Mouse (Mus musculus) heart, postnatal 0 days (tissue): ENCODE results near the gene Rabep2. TPM values are rescaled to one million over a fixed set of nuclear protein-coding genes. Genes with fewer than 3 reads are reported as not detected.
A peak's percentile ranks its signal among the peaks of the same experiment; 100 is the strongest.

ENCODE experiments used
- ATAC-seq: fragments of 200-750 bp; cut with Nextera tagmentation; 2 replicates; pipeline ENCODE4 v1.8.0; 2017; ENCODE audit warnings: low read depth, moderate number of reproducible peaks, moderate library complexity; ENCODE audit not compliant: insufficient read depth
- DNase-seq: peaks from one replicate; pipeline ENCODE4 v3.0.0-alpha.2; 2016; ENCODE audit warnings: low spot score
- H3K27ac ChIP-seq: fragments of 300-500 bp; sonication (generic); 2 replicates; pipeline ENCODE4 v1.5.1; 2014; ENCODE audit warnings: low read depth, mild to moderate bottlenecking
- H3K27me3 ChIP-seq: fragments of 300-500 bp; sonication (generic); 2 replicates; pipeline ENCODE4 v1.6.1; 2014; ENCODE audit warnings: low read length, mixed read lengths; ENCODE audit not compliant: control insufficient read depth, insufficient read depth
- H3K36me3 ChIP-seq: fragments of 300-500 bp; sonication (generic); replicated peaks from 2 replicates; pipeline ENCODE4 v1.6.1; 2014; ENCODE audit warnings: low read length, mixed read lengths; ENCODE audit not compliant: control insufficient read depth, insufficient read depth
- H3K4me1 ChIP-seq: fragments of 300-500 bp; sonication (generic); 2 replicates; pipeline ENCODE4 v1.6.1; 2014; ENCODE audit warnings: antibody characterized with exemption; ENCODE audit not compliant: control insufficient read depth, insufficient read depth
- H3K4me2 ChIP-seq: fragments of 300-500 bp; sonication (generic); 2 replicates; pipeline ENCODE4 v1.6.1; 2014; ENCODE audit warnings: low read depth, mild to moderate bottlenecking, low read length, moderate library complexity
- H3K4me3 ChIP-seq: fragments of 300-500 bp; sonication (generic); 2 replicates; pipeline ENCODE4 v1.5.1; 2014; ENCODE audit warnings: low read depth, low read length
- H3K9ac ChIP-seq: fragments of 300-500 bp; sonication (generic); replicated peaks from 2 replicates; pipeline ENCODE4 v1.6.1; 2014; ENCODE audit warnings: low read depth, low read length, mixed read lengths
- H3K9me3 ChIP-seq: fragments of 300-500 bp; sonication (generic); replicated peaks from 2 replicates; pipeline ENCODE4 v1.6.1; 2016; ENCODE audit warnings: low read length; ENCODE audit not compliant: control insufficient read depth
- CTCF ChIP-seq: IDR thresholded peaks from 2 replicates; pipeline ENCODE4 v1.5.1; 2016; ENCODE audit warnings: antibody characterized with exemption, control low read depth, low read depth
- EP300 ChIP-seq: IDR thresholded peaks from 2 replicates; pipeline ENCODE4 v1.6.1; 2016; ENCODE audit warnings: antibody characterized with exemption, low read depth
- WGBS: fragments of 180-500 bp; shearing (Covaris S2); extraction: QIAGEN DNeasy Blood & Tissue Kit; methylation state at CpG from one replicate; pipeline ENCODE4 v1.1.7; 2014; 5-methylcytosine and 5-hydroxymethylcytosine counted together
- polyA plus RNA-seq: library from polyadenylated mRNA; unstranded; fragments of >200 nt; fragmentation: Nextera tagmentation; extraction: Ambion mirVana; gene quantifications from 2 replicates; pipeline ENCODE4 v1.2.1, GENCODE M21; 2015
- total RNA-seq: library from RNA; depleted of rRNA; stranded (reverse); fragments of >200 nt; gene quantifications from 2 replicates; pipeline ENCODE4 v1.2.3, GENCODE M21; 2014; ENCODE audit warnings: low replicate concordance

Gene Rabep2
- total and polyA plus RNA-seq, 2 experiments from 2014 or later = 15.0 to 24.8 TPM

DNA sequence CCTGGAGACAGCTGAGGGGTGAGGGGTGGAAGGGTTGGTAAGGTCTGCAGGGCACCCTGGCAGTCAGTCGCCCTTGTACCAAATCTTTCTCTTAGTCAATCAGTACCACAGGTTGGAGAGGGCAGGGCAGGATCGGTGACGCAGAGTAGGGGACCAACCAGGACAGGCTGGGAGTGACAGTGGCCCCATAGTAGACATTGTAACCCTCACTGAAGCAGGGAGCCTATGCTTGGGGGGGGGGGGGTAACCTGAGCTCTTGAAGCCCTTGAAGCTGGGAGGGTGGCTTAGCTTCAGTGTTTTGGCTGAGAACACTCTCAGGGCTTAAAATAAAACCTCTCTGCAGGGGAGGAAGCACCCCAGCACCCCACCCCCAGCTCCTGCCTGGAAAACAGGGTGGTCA lies 33.1 kb downstream of the Rabep2 start:
- H3K9ac ChIP-seq = no peak overlapping the region
- H3K4me1 ChIP-seq = peaks cover 31% of the 10 kb centered on the region
- no peak overlapping the region for H3K4me2 ChIP-seq
- no peaks in the 10 kb centered on the region for H3K9me3 ChIP-seq
- DNase-seq (no peak), ATAC-seq (no peak)
- H3K27ac ChIP-seq = no peak overlapping the region
- TF ChIP-seq EP300 = no peak
- H3K4me3 ChIP-seq = no peak overlapping the region
- 84% methylated on average over 3 of the region's 3 CpGs for WGBS
- H3K36me3 ChIP-seq = no peaks in the 10 kb centered on the region; the same call in 1 of the 2 replicates
- H3K27me3 ChIP-seq = no peaks in the 10 kb centered on the region

DNA sequence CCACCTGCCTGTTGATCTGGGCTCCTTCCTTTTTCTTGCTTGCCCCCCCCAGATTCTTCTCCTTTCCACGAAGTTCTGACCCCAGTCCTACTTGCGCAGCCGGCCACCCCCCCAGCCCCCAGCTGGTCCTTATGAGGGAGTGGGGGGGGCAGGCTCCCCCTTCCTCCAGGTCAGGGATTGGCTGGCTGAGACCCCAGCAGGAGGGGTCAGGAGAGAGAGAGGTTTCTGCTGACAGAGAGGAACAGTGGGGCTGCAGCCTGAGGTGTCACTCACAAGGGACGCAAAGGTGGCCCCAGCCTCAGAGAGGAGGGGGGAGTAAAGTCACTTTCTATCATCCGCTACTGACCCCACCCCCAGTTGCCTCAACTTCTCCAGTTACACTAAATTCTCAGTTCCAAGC lies 34.4 kb downstream of the Rabep2 start, which contains the start of gene Atp2a1:
Gene Atp2a1 (minus strand): TSS at position 105 of the 400 bp plus-strand sequence.
- TF ChIP-seq CTCF = no peak
- TF ChIP-seq EP300 = no peak
- Histone ChIP-seq H3K4me2 (no peak within 1 kb of the TSS), H3K4me3 (no peak within 1 kb of the TSS), H3K9me3 (no peaks in the 10 kb centered on the region), H3K27me3 (no peaks in the 10 kb centered on the region), H3K27ac (no peak within 1 kb of the TSS), H3K4me1 (peaks cover 31% of the 10 kb centered on the region), H3K36me3 (peaks cover 12% of the 10 kb centered on the region), H3K9ac (no peak within 1 kb of the TSS)
- ATAC-seq (no peak), DNase-seq (no peak)
- WGBS = 65% methylated on average over 5 of the region's 5 CpGs

DNA sequence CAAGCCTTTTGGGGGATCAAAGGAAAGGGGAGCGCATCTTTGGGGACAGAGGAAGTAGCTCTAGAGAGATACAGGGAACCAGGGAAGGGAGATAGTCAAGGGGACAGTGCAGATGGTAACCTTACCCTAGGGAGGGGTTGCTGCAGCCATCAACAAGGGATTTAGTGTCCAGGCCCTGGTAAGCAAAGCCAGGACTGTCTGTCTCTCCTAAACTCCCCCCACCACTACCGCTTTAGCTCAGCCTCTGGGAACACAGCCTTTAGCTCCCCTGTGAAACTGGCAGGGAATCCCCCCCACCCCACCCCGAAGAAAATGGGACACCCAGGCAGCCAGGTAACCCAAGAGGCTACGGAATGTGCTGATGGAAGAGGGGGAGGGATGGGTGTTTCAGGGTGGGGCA lies 35.0 kb downstream of the Rabep2 start:
- WGBS = 72% methylated on average over 4 of the region's 4 CpGs
- DNase-seq (no peak), ATAC-seq (no peak)

DNA sequence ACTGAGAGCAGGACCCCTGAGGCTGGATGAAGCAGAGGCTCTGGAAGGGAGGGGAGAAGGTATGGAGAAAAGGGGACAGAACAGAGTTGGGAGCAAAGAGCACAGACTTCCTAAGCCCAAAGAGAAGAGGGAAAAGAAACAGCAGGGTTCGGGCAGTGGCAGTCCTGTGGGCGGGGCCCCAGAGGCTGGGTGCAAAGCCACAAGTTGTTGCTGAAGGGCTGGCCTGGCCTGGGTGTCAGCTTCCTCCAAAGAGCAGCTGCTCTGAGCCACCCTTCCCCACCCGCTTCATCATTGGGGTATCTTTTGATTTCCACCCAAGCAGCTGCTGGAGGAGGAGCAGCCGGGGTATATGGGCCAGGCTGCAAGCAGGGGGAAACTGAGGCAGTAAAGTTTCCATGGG lies 35.6 kb downstream of the Rabep2 start:
- H3K4me1 ChIP-seq = peaks cover 23% of the 10 kb centered on the region
- H3K27ac ChIP-seq = no peak overlapping the region
- WGBS = 58% methylated on average over 4 of the region's 4 CpGs
- no peak overlapping the region for H3K4me2 ChIP-seq
- no peak for TF ChIP-seq EP300
- no peaks in the 10 kb centered on the region for H3K27me3 ChIP-seq
- peaks cover 23% of the 10 kb centered on the region for H3K36me3 ChIP-seq
- no peak for ATAC-seq
- no peaks in the 10 kb centered on the region for H3K9me3 ChIP-seq
- no peak for DNase-seq
- no peak overlapping the region for H3K9ac ChIP-seq
- H3K4me3 ChIP-seq = no peak overlapping the region

More for the DNA sequence above, 35.0 kb downstream of the Rabep2 start:
- Histone ChIP-seq H3K4me2 (no peak overlapping the region), H3K9ac (no peak overlapping the region), H3K4me1 (peaks cover 27% of the 10 kb centered on the region), H3K36me3 (peaks cover 17% of the 10 kb centered on the region), H3K27me3 (no peaks in the 10 kb centered on the region), H3K4me3 (no peak overlapping the region), H3K9me3 (no peaks in the 10 kb centered on the region), H3K27ac (no peak overlapping the region)
- no peak for TF ChIP-seq EP300
- TF ChIP-seq CTCF = no peak

DNA sequence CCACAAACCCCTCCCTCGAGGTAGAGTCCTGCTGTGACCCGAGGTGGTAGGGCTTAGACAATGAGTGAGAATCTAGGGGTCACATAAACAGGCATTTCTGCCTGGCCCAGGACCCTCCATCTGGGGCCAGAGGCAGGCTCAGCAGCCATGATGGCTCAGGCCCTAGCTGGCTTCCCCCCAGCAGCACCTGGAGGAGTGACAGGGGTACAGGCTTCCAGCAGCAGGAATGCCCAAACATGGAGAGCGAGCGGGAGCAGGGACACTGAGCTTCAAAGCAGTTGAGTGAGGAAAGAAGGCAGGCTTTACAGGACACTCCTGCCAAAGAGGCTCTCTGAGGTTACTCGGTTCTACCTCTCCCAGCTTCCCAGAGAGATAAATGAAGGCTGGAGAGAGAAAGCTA lies 36.3 kb downstream of the Rabep2 start:
- no peak overlapping the region for H3K4me3 ChIP-seq
- no peak overlapping the region for H3K4me2 ChIP-seq
- H3K27me3 ChIP-seq = no peaks in the 10 kb centered on the region
- no peak overlapping the region for H3K9ac ChIP-seq
- peaks cover 30% of the 10 kb centered on the region for H3K36me3 ChIP-seq
- 24% methylated on average over 5 of the region's 5 CpGs for WGBS
- ATAC-seq (peak; percentile 25; the same call in 1 of the 2 replicates), DNase-seq (peak; percentile 67)
- no peak for TF ChIP-seq CTCF
- TF ChIP-seq EP300 = no peak
- H3K9me3 ChIP-seq = no peaks in the 10 kb centered on the region
- peaks cover 23% of the 10 kb centered on the region for H3K4me1 ChIP-seq
- H3K27ac ChIP-seq = peak overlapping the region; percentile 81

DNA sequence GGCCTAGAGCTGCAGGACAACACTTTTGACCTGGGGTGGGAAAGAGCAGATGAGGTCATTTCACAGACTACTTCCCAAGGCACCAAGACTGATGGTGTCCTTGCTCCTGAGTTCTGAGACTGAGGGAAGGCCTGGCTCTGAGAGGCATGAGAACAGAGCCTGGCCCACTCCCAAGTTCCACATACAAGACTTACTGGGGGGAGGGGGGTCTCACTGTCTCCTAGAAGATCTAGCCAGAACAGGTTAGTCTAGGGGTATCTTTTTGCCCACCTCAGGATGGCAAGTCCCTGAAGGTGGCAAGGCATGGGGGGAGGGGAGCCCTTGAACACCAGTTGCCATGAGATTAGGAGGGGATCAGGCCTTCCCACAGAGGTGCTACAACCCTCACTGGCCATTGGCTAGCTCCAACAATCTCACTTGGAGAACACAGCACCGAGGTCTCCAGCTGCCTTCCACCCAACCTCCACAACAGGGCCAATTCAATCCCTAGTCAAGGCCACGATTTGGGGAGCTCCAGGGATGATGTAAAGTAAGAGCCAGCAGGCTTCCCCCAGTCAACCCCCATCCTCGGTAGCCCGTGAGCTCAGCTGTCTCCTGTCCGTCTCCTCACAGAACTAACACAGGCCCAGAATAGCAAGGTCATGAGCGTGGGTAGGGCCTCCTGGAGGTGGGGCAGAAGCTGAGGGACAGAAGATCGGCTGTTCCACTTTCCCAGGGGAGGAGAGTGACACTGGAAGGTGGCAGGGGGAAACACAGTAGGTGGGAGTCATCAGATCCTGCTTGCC lies 36.9 kb downstream of the Rabep2 start:
- H3K27me3 ChIP-seq = no peaks in the 10 kb centered on the region
- no peaks in the 10 kb centered on the region for H3K9me3 ChIP-seq
- peak overlapping the region; percentile 81 for H3K27ac ChIP-seq

More for the DNA sequence above, 36.9 kb downstream of the Rabep2 start:
- TF ChIP-seq CTCF (peak; percentile 18; the same call in 1 of the 2 replicates), EP300 (no peak)
- Histone ChIP-seq H3K4me2 (no peak overlapping the region), H3K4me3 (no peak overlapping the region), H3K4me1 (peaks cover 23% of the 10 kb centered on the region), H3K36me3 (peaks cover 36% of the 10 kb centered on the region), H3K9ac (no peak overlapping the region)
- ATAC-seq (peak; percentile 80), DNase-seq (peak; percentile 88)
- 8% methylated on average over 7 of the region's 7 CpGs for WGBS
